Mouse (Mus musculus): ENCODE data around the gene Sh2d5. TPM values are rescaled to one million over a fixed set of nuclear protein-coding genes. Genes with fewer than 3 reads are reported as not detected.
A peak's percentile ranks its signal among the peaks of the same experiment; 100 is the strongest.

The Sh2d5 gene
- polyA plus RNA-seq, 1 experiment from 2014 or later: 9.8 TPM

- Histone ChIP-seq H3K4me2 (ENCODE audit: low read length) (peak overlapping the region; percentile 90), H3K36me3 (ENCODE audit: control insufficient read depth, insufficient read depth) (0 out of 2 replicates have a peak, but pooled peaks cover 2% of the 10 kb centered on the region), H3K27ac (ENCODE audit: low read length) (no peak overlapping the region; the same call in 1 of the 2 replicates), H3K4me1 (replicated peaks; ENCODE audit: control insufficient read depth, insufficient read depth, low read length) (peaks cover 28% of the 10 kb centered on the region), H3K27me3 (replicated peaks; ENCODE audit: control insufficient read depth, insufficient read depth, low read length) (no peaks in the 10 kb centered on the region), H3K9ac (replicated peaks; ENCODE audit: low read depth, low read length) (peak overlapping the region; percentile 99), H3K4me3 (replicated peaks; ENCODE audit: low read length) (peak overlapping the region; percentile 96), H3K9me3 (ENCODE audit: control insufficient read depth, low read length) (no peaks in the 10 kb centered on the region)
- WGBS: 78% methylated on average over 11 of the region's 11 CpGs
- no peak for ATAC-seq
Measured at GRCm38 (mm10) chr4:138217951-138218685, 32.1 kb upstream of the Sh2d5 start.

GRCm38 (mm10) chr4:138219331-138219730, 30.9 kb upstream of the Sh2d5 start:
- H3K4me1 ChIP-seq (replicated peaks; ENCODE audit: control insufficient read depth, insufficient read depth, low read length): peaks cover 28% of the 10 kb centered on the region
- ATAC-seq: no peak
- peaks cover 13% of the 10 kb centered on the region for H3K36me3 ChIP-seq (ENCODE audit: control insufficient read depth, insufficient read depth)
- 87% methylated on average over 5 of the region's 5 CpGs for WGBS
- 0 out of 2 replicates have a peak overlapping the region, but pooled peaks have one; percentile 24 for H3K9ac ChIP-seq (replicated peaks; ENCODE audit: low read depth, low read length)
- no peak overlapping the region for H3K27ac ChIP-seq (ENCODE audit: low read length)
- H3K4me2 ChIP-seq (ENCODE audit: low read length): no peak overlapping the region
- no peaks in the 10 kb centered on the region for H3K9me3 ChIP-seq (ENCODE audit: control insufficient read depth, low read length)
- no peaks in the 10 kb centered on the region for H3K27me3 ChIP-seq (replicated peaks; ENCODE audit: control insufficient read depth, insufficient read depth, low read length)
- no peak overlapping the region for H3K4me3 ChIP-seq (replicated peaks; ENCODE audit: low read length)

GRCm38 (mm10) chr4:138220761-138221160, 29.4 kb upstream of the Sh2d5 start:
- H3K9ac ChIP-seq (replicated peaks; ENCODE audit: low read depth, low read length): no peak overlapping the region
- peaks cover 20% of the 10 kb centered on the region for H3K36me3 ChIP-seq (ENCODE audit: control insufficient read depth, insufficient read depth)
- H3K4me1 ChIP-seq (replicated peaks; ENCODE audit: control insufficient read depth, insufficient read depth, low read length): peaks cover 24% of the 10 kb centered on the region
- H3K4me2 ChIP-seq (ENCODE audit: low read length): no peak overlapping the region
- no peak overlapping the region for H3K4me3 ChIP-seq (replicated peaks; ENCODE audit: low read length)
- no peak overlapping the region for H3K27ac ChIP-seq (ENCODE audit: low read length)
- H3K9me3 ChIP-seq (ENCODE audit: control insufficient read depth, low read length): no peaks in the 10 kb centered on the region
- WGBS: 87% methylated on average over 7 of the region's 7 CpGs
- no peak for ATAC-seq
- H3K27me3 ChIP-seq (replicated peaks; ENCODE audit: control insufficient read depth, insufficient read depth, low read length): no peaks in the 10 kb centered on the region

- Histone ChIP-seq H3K4me1 (replicated peaks; ENCODE audit: control insufficient read depth, insufficient read depth, low read length) (peaks cover 21% of the 10 kb centered on the region), H3K9ac (replicated peaks; ENCODE audit: low read depth, low read length) (no peak overlapping the region), H3K27me3 (replicated peaks; ENCODE audit: control insufficient read depth, insufficient read depth, low read length) (no peaks in the 10 kb centered on the region), H3K4me3 (replicated peaks; ENCODE audit: low read length) (no peak overlapping the region), H3K36me3 (ENCODE audit: control insufficient read depth, insufficient read depth) (peaks cover 26% of the 10 kb centered on the region), H3K9me3 (ENCODE audit: control insufficient read depth, low read length) (no peaks in the 10 kb centered on the region), H3K4me2 (ENCODE audit: low read length) (no peak overlapping the region), H3K27ac (ENCODE audit: low read length) (no peak overlapping the region)
- 91% methylated on average over 5 of the region's 5 CpGs for WGBS
- ATAC-seq: no peak
Measured at GRCm38 (mm10) chr4:138221406-138221805, 28.8 kb upstream of the Sh2d5 start.

GRCm38 (mm10) chr4:138222396-138222795, 27.8 kb upstream of the Sh2d5 start:
- H3K4me3 ChIP-seq (replicated peaks; ENCODE audit: low read length): no peak overlapping the region
- 94% methylated on average over 5 of the region's 5 CpGs for WGBS
- H3K27me3 ChIP-seq (replicated peaks; ENCODE audit: control insufficient read depth, insufficient read depth, low read length): no peaks in the 10 kb centered on the region
- no peak overlapping the region for H3K27ac ChIP-seq (ENCODE audit: low read length)
- no peak overlapping the region for H3K4me2 ChIP-seq (ENCODE audit: low read length)
- H3K4me1 ChIP-seq (replicated peaks; ENCODE audit: control insufficient read depth, insufficient read depth, low read length): peaks cover 21% of the 10 kb centered on the region
- H3K36me3 ChIP-seq (ENCODE audit: control insufficient read depth, insufficient read depth): peaks cover 33% of the 10 kb centered on the region
- no peak for ATAC-seq
- no peaks in the 10 kb centered on the region for H3K9me3 ChIP-seq (ENCODE audit: control insufficient read depth, low read length)
- H3K9ac ChIP-seq (replicated peaks; ENCODE audit: low read depth, low read length): no peak overlapping the region

- Histone ChIP-seq H3K27me3 (replicated peaks; ENCODE audit: control insufficient read depth, insufficient read depth, low read length) (no peaks in the 10 kb centered on the region), H3K9ac (replicated peaks; ENCODE audit: low read depth, low read length) (no peak overlapping the region), H3K27ac (ENCODE audit: low read length) (no peak overlapping the region), H3K4me1 (replicated peaks; ENCODE audit: control insufficient read depth, insufficient read depth, low read length) (peaks cover 14% of the 10 kb centered on the region), H3K9me3 (ENCODE audit: control insufficient read depth, low read length) (no peaks in the 10 kb centered on the region), H3K36me3 (ENCODE audit: control insufficient read depth, insufficient read depth) (peaks cover 43% of the 10 kb centered on the region), H3K4me2 (ENCODE audit: low read length) (no peak overlapping the region), H3K4me3 (replicated peaks; ENCODE audit: low read length) (no peak overlapping the region)
- 89% methylated on average over 10 of the region's 10 CpGs for WGBS
- no peak for ATAC-seq
Measured at GRCm38 (mm10) chr4:138223623-138224022, 26.6 kb upstream of the Sh2d5 start.

GRCm38 (mm10) chr4:138246756-138247665, 3.2 kb upstream of the Sh2d5 start:
- Histone ChIP-seq H3K4me1 (replicated peaks; ENCODE audit: control insufficient read depth, insufficient read depth, low read length) (peaks cover 24% of the 10 kb centered on the region), H3K4me2 (ENCODE audit: low read length) (no peak overlapping the region), H3K9ac (replicated peaks; ENCODE audit: low read depth, low read length) (no peak overlapping the region), H3K9me3 (ENCODE audit: control insufficient read depth, low read length) (no peaks in the 10 kb centered on the region), H3K4me3 (replicated peaks; ENCODE audit: low read length) (no peak overlapping the region), H3K36me3 (ENCODE audit: control insufficient read depth, insufficient read depth) (peaks cover 18% of the 10 kb centered on the region), H3K27ac (ENCODE audit: low read length) (no peak overlapping the region), H3K27me3 (replicated peaks; ENCODE audit: control insufficient read depth, insufficient read depth, low read length) (no peaks in the 10 kb centered on the region)
- ATAC-seq: no peak
- 62% methylated on average over 27 of the region's 27 CpGs for WGBS

GRCm38 (mm10) chr4:138251819-138252218, 1.6 kb downstream of the Sh2d5 start:
- peak overlapping the region; percentile 63 for H3K4me3 ChIP-seq (replicated peaks; ENCODE audit: low read length)
- H3K9ac ChIP-seq (replicated peaks; ENCODE audit: low read depth, low read length): peak overlapping the region; percentile 44
- H3K9me3 ChIP-seq (ENCODE audit: control insufficient read depth, low read length): no peaks in the 10 kb centered on the region
- H3K4me2 ChIP-seq (ENCODE audit: low read length): peak overlapping the region; percentile 92
- no peaks in the 10 kb centered on the region for H3K27me3 ChIP-seq (replicated peaks; ENCODE audit: control insufficient read depth, insufficient read depth, low read length)
- ATAC-seq: 0 out of 2 replicates have a peak, but pooled peaks have one; percentile 6
- H3K4me1 ChIP-seq (replicated peaks; ENCODE audit: control insufficient read depth, insufficient read depth, low read length): peaks cover 29% of the 10 kb centered on the region
- H3K27ac ChIP-seq (ENCODE audit: low read length): no peak overlapping the region
- WGBS: under 1% methylated on average over 14 of the region's 14 CpGs
- no peaks in the 10 kb centered on the region for H3K36me3 ChIP-seq (ENCODE audit: control insufficient read depth, insufficient read depth)

GRCm38 (mm10) chr4:138252231-138252630, 2.0 kb downstream of the Sh2d5 start:
- Histone ChIP-seq H3K4me3 (replicated peaks; ENCODE audit: low read length) (peak overlapping the region; percentile 63), H3K9me3 (ENCODE audit: control insufficient read depth, low read length) (no peaks in the 10 kb centered on the region), H3K4me2 (ENCODE audit: low read length) (peak overlapping the region; percentile 92), H3K36me3 (ENCODE audit: control insufficient read depth, insufficient read depth) (no peaks in the 10 kb centered on the region), H3K27me3 (replicated peaks; ENCODE audit: control insufficient read depth, insufficient read depth, low read length) (no peaks in the 10 kb centered on the region), H3K4me1 (replicated peaks; ENCODE audit: control insufficient read depth, insufficient read depth, low read length) (peaks cover 29% of the 10 kb centered on the region), H3K9ac (replicated peaks; ENCODE audit: low read depth, low read length) (peak overlapping the region; percentile 44), H3K27ac (ENCODE audit: low read length) (no peak overlapping the region)
- WGBS: 28% methylated on average over 5 of the region's 5 CpGs
- ATAC-seq: no peak
